Mouse (Mus musculus) layer of hippocampus, adult 9-11 months (tissue): ENCODE measurements around the gene Fosl2.

Experiments
- DNase-seq: peaks from one replicate; pipeline ENCODE4 v3.0.0; 2022

The Fosl2 gene

GRCm38 (mm10) chr5:32182885-32183629, 47.5 kb downstream of the Fosl2 start:
- no peak for DNase-seq

DNA sequence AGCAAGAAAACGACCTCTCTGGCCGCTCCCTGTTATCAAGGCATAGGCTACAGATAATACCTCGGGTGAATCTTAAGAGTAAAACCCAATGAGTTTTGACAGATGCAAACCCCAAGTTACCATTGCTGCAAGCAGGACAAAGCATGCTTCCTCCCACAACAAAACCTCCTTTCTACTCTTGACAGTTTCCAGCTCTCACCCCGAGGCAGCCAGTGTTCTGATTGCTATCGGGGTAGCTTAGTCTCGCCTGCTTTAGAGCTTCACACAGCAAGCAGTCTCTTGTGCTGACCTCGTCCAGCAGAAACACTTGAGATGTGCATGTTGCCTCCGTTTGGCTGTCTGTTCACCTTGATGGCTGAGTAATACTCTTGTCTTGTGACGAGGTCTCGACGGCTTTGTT, 52.1 kb downstream of the Fosl2 start:
- DNase-seq: no peak

DNA sequence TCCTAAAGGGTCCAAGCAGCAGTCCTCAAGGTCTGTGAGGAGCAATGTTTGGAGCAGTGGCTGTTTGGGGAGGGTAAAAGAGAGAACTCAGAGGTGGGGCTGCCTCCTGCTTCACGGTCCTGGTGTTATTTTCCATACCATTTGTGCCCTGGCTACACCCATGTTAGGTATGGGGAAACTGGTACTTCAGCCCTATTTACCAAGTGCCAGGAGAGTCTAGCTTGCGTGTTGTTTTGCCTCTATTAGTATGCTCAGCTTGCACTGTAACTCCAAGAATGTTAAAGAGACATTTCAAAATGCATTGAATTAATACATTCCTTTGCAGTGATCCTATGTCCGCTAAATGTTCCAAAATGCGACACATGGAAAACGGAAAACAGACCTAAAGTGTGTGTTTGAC, 55.7 kb downstream of the Fosl2 start:
- no peak for DNase-seq

DNA sequence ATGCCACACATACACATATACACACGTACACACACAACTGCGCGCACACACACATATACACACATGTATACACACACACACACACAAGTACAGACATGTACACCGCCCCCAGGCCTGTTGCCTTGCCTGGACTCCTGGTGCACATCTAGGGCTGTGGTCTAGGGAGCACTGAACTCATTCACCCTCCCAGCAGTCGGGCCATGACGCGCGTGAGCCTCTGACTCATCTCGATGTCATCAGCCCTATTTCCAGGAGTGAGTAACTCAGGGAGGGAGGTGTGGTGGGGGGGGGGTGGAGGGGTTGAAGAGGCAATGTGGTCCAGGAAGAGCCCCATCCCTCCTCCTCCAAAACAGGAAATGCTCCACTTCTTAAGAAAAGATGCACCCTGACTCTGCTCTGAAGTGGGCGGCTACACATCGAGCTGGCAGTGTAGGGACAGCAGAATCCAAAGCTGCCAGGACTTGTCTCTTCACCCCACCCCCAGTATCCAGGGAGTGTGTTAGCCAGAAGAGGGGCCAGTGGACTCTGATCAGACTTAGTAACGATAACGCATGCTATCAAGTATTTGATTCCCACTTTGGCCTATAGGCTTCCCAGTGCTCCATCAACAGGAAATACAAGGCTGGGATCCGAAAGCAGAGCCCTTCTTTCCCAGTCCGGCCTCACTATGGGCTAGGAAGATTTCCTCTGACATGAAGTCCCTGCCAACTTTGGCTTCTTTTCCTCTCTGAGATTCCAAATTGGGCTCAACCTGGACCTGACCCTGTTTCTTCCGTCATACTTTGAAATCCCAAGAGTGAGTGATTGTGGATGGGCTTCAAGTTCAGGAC, 56.6 kb downstream of the Fosl2 start:
- no peak for DNase-seq

- DNase-seq: no peak
Observed at GRCm38 (mm10) chr5:32194236-32194635, 58.6 kb downstream of the Fosl2 start.

DNA sequence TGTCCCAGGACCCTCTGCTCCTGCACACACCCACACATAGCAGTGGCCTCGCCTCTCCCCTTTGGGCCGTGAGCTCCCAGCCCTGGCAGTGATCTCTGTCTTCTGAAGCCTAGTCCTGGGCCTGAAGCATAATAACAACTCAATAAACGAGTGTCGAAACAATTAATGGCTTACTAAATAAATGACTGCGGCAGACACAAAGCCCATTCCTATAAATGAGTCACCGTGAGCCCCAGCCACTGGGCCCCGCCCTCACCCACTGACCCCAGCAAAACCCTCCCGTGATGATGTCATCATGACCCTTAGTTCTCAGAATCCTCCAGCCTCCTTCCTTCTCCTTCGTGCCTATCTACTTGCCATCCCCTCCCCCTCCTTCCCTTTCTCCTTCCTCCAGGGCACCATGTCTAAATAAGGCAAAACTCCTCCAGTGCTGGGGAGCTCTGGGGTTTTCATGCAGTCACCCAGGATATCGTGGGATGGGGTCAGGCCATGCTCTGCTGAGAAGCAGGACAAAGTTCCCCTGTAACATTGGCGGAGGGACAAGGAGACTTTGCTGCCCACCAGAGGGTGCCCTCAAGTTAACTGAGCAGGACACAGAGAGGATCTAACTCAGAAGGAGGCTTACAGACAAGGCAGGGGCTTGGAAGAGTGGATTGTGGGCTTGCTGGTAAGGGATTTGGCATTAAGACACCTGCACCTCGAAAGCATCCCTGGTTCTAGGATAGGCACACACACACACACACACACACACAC, 60.4 kb downstream of the Fosl2 start:
- no peak for DNase-seq

DNA sequence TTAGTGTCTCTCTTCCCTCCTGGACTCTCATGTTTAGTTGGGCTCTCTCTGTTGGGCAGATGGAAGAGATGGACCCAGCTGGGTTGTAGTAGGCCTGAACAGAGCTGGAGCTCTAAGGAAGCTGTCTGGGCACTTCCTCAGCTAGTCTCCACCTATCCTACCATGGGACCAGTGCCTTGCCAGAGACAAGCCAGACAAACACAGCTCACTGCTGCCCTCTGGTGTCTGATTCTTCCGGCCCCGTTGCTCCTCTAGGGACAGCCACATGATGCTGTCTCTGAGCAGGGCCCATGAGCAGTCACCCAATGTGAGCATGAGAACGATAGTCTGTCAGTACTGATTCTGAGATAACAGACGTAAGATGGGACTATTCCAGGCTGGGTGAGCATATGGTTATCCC, 62.1 kb downstream of the Fosl2 start:
- DNase-seq: peak; percentile 92

DNA sequence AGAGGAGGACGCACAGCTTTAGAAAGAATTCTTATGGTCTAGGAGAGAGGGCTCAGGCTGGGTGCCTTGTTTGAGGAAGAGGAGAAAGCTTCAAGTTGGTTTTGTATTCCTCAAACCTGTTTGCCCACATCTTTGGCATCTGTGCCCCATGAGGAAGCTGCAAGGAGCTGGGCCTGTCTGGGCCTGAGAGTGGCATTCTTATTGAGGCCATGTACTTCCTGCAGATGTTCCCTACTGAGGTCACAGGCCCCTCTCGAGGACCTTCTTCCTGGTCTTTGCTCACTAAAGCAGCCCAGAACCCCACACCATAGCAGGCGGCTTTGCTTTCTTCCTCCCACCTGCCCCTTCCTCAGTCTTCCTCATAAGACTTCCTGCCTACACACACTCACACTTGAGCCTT, 63.5 kb downstream of the Fosl2 start:
- DNase-seq: no peak

GRCm38 (mm10) chr5:32199594-32199993, 64.0 kb downstream of the Fosl2 start:
- DNase-seq: peak; percentile 38

GRCm38 (mm10) chr5:32204653-32205052, 69.1 kb downstream of the Fosl2 start:
- DNase-seq: no peak

- DNase-seq: peak; percentile 69
Observed at GRCm38 (mm10) chr5:32206726-32207125, 71.1 kb downstream of the Fosl2 start.
